Mouse (Mus musculus): ENCODE measurements around the gene Tbc1d8. TPM values are rescaled to one million over a fixed set of nuclear protein-coding genes. Genes with fewer than 3 reads are reported as not detected.
A peak's percentile ranks its signal among the peaks of the same experiment; 100 is the strongest.

Gene Tbc1d8
- polyA plus RNA-seq, 1 experiment from 2014 or later = 11.5 TPM

DNA sequence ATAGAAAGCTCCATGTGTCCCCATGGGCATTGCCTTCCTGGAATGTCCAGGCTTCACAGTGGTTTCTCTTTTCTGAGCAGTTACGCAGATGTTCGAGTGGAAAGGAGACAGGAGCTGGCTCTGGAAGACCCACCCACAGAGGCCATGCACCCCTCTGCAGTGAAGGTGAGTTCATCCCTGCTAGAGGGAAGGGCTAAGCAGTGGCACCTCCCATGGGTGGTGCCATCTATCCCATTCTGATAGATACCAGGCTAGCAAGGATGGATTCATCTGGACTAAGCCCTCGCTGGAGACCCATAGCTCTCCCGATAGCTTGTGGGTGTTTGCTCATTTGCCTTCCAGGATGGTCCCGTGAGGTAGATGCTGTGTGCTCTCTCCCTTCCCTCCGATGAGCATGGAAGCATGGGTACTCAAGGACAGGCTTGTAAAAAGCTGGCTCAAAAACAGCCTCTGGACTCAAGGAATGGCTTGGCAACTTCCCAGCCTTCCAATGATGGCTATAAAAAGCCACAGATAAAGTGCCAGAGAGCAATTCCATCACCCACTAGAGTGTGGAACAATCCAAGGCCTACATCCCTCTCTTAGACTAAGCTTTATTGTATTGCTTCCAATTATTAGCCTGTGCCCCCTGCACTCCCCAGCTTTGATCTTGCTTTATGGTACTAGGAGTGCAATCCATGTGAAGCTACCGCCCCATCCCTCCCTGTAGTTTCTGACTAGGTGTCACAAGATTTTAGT is 147.5 kb downstream of the Tbc1d8 start:
- DNase-seq (ENCODE audit: low spot score) (no peak), ATAC-seq (ENCODE audit: low read depth) (no peak)
- Histone ChIP-seq H3K4me3 (ENCODE audit: low read depth, low read length) (no peak overlapping the region), H3K9ac (ENCODE audit: low read depth, low read length) (no peak overlapping the region), H3K4me2 (ENCODE audit: low read depth, low read length) (no peak overlapping the region), H3K27ac (replicated peaks; ENCODE audit: low read depth, low read length) (no peak overlapping the region), H3K4me1 (ENCODE audit: control insufficient read depth, insufficient read depth, low read length) (0 out of 2 replicates have a peak, but pooled peaks cover 3% of the 10 kb centered on the region), H3K27me3 (replicated peaks; ENCODE audit: control insufficient read depth, insufficient read depth, low read length) (no peaks in the 10 kb centered on the region), H3K9me3 (ENCODE audit: control insufficient read depth, low read length) (no peaks in the 10 kb centered on the region), H3K36me3 (ENCODE audit: control insufficient read depth, insufficient read depth, low read length) (no peaks in the 10 kb centered on the region)
- 82% methylated on average over 7 of the region's 7 CpGs for WGBS

DNA sequence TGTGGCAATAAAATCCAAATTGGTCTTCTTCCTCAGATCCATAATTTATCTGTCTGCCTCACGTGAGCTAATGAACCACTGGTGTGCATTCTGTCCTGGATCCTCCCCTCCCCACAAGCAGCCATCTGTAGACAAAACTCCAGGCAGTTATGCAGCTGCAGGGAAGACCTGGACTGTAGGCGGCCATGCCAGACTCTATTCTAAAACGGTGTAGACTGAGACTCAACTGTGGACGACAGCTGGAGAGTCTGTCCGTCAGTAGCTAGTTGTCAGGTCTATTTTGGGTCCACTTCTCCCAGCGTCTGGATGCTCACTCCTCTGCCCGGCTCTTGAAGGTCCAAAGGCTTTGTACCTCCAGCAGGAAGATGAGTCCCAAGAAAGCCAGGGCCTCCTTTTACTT is 151.0 kb downstream of the Tbc1d8 start:
- Histone ChIP-seq H3K4me1 (ENCODE audit: control insufficient read depth, insufficient read depth, low read length) (no peaks in the 10 kb centered on the region), H3K9ac (ENCODE audit: low read depth, low read length) (no peak overlapping the region), H3K4me2 (ENCODE audit: low read depth, low read length) (no peak overlapping the region), H3K27me3 (replicated peaks; ENCODE audit: control insufficient read depth, insufficient read depth, low read length) (no peaks in the 10 kb centered on the region), H3K27ac (replicated peaks; ENCODE audit: low read depth, low read length) (no peak overlapping the region), H3K4me3 (ENCODE audit: low read depth, low read length) (no peak overlapping the region), H3K9me3 (ENCODE audit: control insufficient read depth, low read length) (no peaks in the 10 kb centered on the region), H3K36me3 (ENCODE audit: control insufficient read depth, insufficient read depth, low read length) (no peaks in the 10 kb centered on the region)
- no peak for ATAC-seq (ENCODE audit: low read depth)
- WGBS = 63% methylated on average over 7 of the region's 7 CpGs
- DNase-seq (ENCODE audit: low spot score) = no peak

DNA sequence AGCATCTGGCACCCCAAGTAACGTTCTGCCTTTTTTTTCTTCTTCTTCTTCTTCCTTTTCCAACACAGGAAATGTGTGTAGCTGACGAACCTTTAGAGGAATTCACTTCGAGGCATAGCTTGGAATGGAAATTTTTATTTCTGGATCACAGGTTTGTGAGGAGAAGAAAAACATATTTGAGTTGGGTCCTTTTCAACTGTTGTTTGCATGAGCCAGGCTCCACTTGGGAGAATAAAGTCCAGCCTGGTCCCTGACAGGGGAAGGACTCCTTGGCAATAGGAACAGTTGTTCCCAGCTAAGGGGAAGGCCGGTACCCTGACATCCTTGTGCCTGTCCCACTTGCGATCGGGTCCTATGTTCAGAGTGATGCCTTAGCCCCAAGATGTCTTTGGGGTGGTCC is 153.3 kb downstream of the Tbc1d8 start:
- Histone ChIP-seq H3K27me3 (replicated peaks; ENCODE audit: control insufficient read depth, insufficient read depth, low read length) (no peaks in the 10 kb centered on the region), H3K9me3 (ENCODE audit: control insufficient read depth, low read length) (no peaks in the 10 kb centered on the region), H3K4me1 (ENCODE audit: control insufficient read depth, insufficient read depth, low read length) (peaks cover 8% of the 10 kb centered on the region; the same call in 1 of the 2 replicates), H3K27ac (replicated peaks; ENCODE audit: low read depth, low read length) (no peak overlapping the region), H3K4me2 (ENCODE audit: low read depth, low read length) (no peak overlapping the region), H3K36me3 (ENCODE audit: control insufficient read depth, insufficient read depth, low read length) (no peaks in the 10 kb centered on the region), H3K4me3 (ENCODE audit: low read depth, low read length) (no peak overlapping the region), H3K9ac (ENCODE audit: low read depth, low read length) (no peak overlapping the region)
- 74% methylated on average over 6 of the region's 6 CpGs for WGBS
- ATAC-seq (ENCODE audit: low read depth) (no peak), DNase-seq (ENCODE audit: low spot score) (no peak)

DNA sequence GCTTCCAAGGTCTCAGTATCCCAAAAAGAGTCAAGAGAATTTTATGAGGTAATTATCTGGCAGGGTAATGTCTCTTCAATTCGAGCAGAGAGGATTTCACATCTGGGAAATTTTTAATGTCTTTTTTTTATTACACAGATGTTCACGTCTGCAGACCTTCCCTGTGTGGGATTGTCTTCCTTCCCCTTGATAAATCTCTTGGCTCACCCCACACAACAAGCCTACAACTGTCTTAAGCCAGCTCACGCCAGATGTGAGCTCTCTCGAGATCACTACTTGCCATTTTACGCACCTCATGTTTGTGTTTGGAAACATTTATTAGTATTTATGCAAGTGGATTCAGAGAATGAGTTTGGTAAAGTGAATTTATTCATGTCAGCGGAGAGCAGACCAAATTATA is 156.6 kb downstream of the Tbc1d8 start:
- H3K4me3 ChIP-seq (ENCODE audit: low read depth, low read length) = no peak overlapping the region
- H3K9ac ChIP-seq (ENCODE audit: low read depth, low read length) = no peak overlapping the region
- H3K36me3 ChIP-seq (ENCODE audit: control insufficient read depth, insufficient read depth, low read length) = no peaks in the 10 kb centered on the region
- H3K27me3 ChIP-seq (replicated peaks; ENCODE audit: control insufficient read depth, insufficient read depth, low read length) = no peaks in the 10 kb centered on the region
- no peak overlapping the region for H3K27ac ChIP-seq (replicated peaks; ENCODE audit: low read depth, low read length)
- 46% methylated on average over 6 of the region's 6 CpGs for WGBS
- H3K9me3 ChIP-seq (ENCODE audit: control insufficient read depth, low read length) = no peaks in the 10 kb centered on the region
- no peak overlapping the region for H3K4me2 ChIP-seq (ENCODE audit: low read depth, low read length)
- DNase-seq (ENCODE audit: low spot score) (peak; percentile 84), ATAC-seq (ENCODE audit: low read depth) (peak; percentile 24; the same call in 1 of the 2 replicates)
- peaks cover 25% of the 10 kb centered on the region for H3K4me1 ChIP-seq (ENCODE audit: control insufficient read depth, insufficient read depth, low read length)

Other genes with a start within 250 kb of the Tbc1d8 start
- gene Rpl31, start 110.9 kb downstream of the Tbc1d8 start, polyA plus RNA-seq (2014; fragmentation: Nextera tagmentation; extraction: Ambion mirVana) = 754 and 803 TPM in 2 replicates
- gene Cnot11, start 56.2 kb upstream of the Tbc1d8 start, polyA plus RNA-seq (2014; fragmentation: Nextera tagmentation; extraction: Ambion mirVana) = 21.1 and 23.6 TPM in 2 replicates
- 23.5 and 27.6 TPM in 2 replicates for gene Rnf149, start 98.7 kb upstream of the Tbc1d8 start, polyA plus RNA-seq (2014; fragmentation: Nextera tagmentation; extraction: Ambion mirVana)
- gene Creg2, start 172.7 kb upstream of the Tbc1d8 start, polyA plus RNA-seq (2014; fragmentation: Nextera tagmentation; extraction: Ambion mirVana) = 0.24 and 0.29 TPM in 2 replicates
- gene Rfx8, start 242.2 kb upstream of the Tbc1d8 start, polyA plus RNA-seq (2014; fragmentation: Nextera tagmentation; extraction: Ambion mirVana) = 2.0 and 2.3 TPM in 2 replicates

All from embryonic facial prominence, embryonic 14.5 days (tissue).